Mouse (Mus musculus): ENCODE data around the gene Timm8a1. TPM values are rescaled to one million over a fixed set of nuclear protein-coding genes. Genes with fewer than 3 reads are reported as not detected.

Gene Timm8a1
- polyA plus RNA-seq, 1 experiment from 2014 or later: 105 TPM

Other genes starting within 250 kb of the Timm8a1 start
- gene Tmem35a, start 246.6 kb downstream of the Timm8a1 start, polyA plus RNA-seq (2016; fragmentation: Nextera tagmentation; extraction: Ambion mirVana): 10.7 and 18.4 TPM in 2 replicates
- 29.8 and 31.3 TPM in 2 replicates for gene Cenpi, start 233.8 kb downstream of the Timm8a1 start, polyA plus RNA-seq (2016; fragmentation: Nextera tagmentation; extraction: Ambion mirVana)
- gene Drp2, start 137.3 kb downstream of the Timm8a1 start, polyA plus RNA-seq (2016; fragmentation: Nextera tagmentation; extraction: Ambion mirVana): 4.6 and 7.9 TPM in 2 replicates
- gene Taf7l, start 65.4 kb downstream of the Timm8a1 start, polyA plus RNA-seq (2016; fragmentation: Nextera tagmentation; extraction: Ambion mirVana): not detected in 2 replicates
- gene Btk, start 41.7 kb upstream of the Timm8a1 start, polyA plus RNA-seq (2016; fragmentation: Nextera tagmentation; extraction: Ambion mirVana): 1.0 and 1.3 TPM in 2 replicates
- 260 and 328 TPM in 2 replicates for gene Rpl36a, start 43.8 kb upstream of the Timm8a1 start, polyA plus RNA-seq (2016; fragmentation: Nextera tagmentation; extraction: Ambion mirVana)
- gene Gla, start 59.3 kb upstream of the Timm8a1 start, polyA plus RNA-seq (2016; fragmentation: Nextera tagmentation; extraction: Ambion mirVana): 7.9 and 9.2 TPM in 2 replicates
- gene Hnrnph2, start 59.3 kb upstream of the Timm8a1 start, polyA plus RNA-seq (2016; fragmentation: Nextera tagmentation; extraction: Ambion mirVana): 224 and 230 TPM in 2 replicates
- gene Armcx4, start 144.7 kb upstream of the Timm8a1 start, polyA plus RNA-seq (2016; fragmentation: Nextera tagmentation; extraction: Ambion mirVana): 5.9 and 6.6 TPM in 2 replicates
- 44.6 and 50.3 TPM in 2 replicates for gene Armcx1, start 176.1 kb upstream of the Timm8a1 start, polyA plus RNA-seq (2016; fragmentation: Nextera tagmentation; extraction: Ambion mirVana)
- 13.6 and 15.6 TPM in 2 replicates for gene Armcx6, start 209.6 kb upstream of the Timm8a1 start, polyA plus RNA-seq (2016; fragmentation: Nextera tagmentation; extraction: Ambion mirVana)
- gene Armcx3, start 214.7 kb upstream of the Timm8a1 start, polyA plus RNA-seq (2016; fragmentation: Nextera tagmentation; extraction: Ambion mirVana): 53.2 and 56.2 TPM in 2 replicates